Mouse (Mus musculus): ENCODE measurements around the gene Vsig10l.

DNA sequence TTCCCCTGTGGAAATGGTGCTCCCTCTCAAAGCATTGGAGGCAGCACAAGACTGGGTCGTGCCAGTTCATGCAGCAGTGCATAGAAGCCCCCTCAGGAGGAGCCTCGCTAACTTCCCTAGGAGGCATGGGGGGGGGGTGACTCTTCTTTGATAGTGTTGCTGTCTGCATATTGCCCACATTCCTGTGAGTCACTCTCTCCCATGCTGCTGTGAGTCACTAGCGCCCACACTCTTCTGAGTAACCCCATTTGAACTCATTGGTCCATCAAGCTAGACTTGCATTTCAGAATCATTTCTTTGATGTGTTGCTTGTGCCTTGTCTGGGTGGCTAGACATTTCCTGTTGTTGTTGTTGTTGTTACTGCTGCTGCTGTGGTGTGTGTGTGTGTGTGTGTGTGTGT lies 18.2 kb downstream of the Vsig10l start:
- TF ChIP-seq POLR2A (IDR thresholded peaks at IDR 0.05; ENCODE audit: borderline replicate concordance, extremely low read depth, insufficient read depth, insufficient read length, poor library complexity, severe bottlenecking) (no peak), CTCF (IDR thresholded peaks at IDR 0.05; ENCODE audit: borderline replicate concordance, extremely low read depth, insufficient read depth, insufficient read length) (no peak)
